Mouse (Mus musculus): ENCODE data around the gene Mixl1. TPM values are rescaled to one million over a fixed set of nuclear protein-coding genes. Genes with fewer than 3 reads are reported as not detected.

Mixl1 gene
- polyA plus RNA-seq (2015; fragmentation: Nextera tagmentation; extraction: Ambion mirVana), result not detected in 2 replicates

GRCm38 (mm10) chr1:180696626-180697352, at the start of gene Mixl1:
Gene Mixl1, minus strand, starts transcription at chr1:180697034.

GRCm38 (mm10) chr1:180725704-180726179, 28.9 kb upstream of the Mixl1 start, which contains the start of gene Acbd3:
Gene Acbd3, plus strand, starts transcription at chr1:180726043.

Other genes starting within 250 kb of the Mixl1 start
- gene Stum, start 213.5 kb downstream of the Mixl1 start, polyA plus RNA-seq (2015; fragmentation: Nextera tagmentation; extraction: Ambion mirVana), result 3.9 TPM in 2 replicates
- 39.0 and 39.3 TPM in 2 replicates for gene Parp1, start 128.1 kb downstream of the Mixl1 start, polyA plus RNA-seq (2015; fragmentation: Nextera tagmentation; extraction: Ambion mirVana)
- gene Lin9, start 55.9 kb downstream of the Mixl1 start, polyA plus RNA-seq (2015; fragmentation: Nextera tagmentation; extraction: Ambion mirVana), result 5.4 and 5.9 TPM in 2 replicates
- 14.0 and 14.7 TPM in 2 replicates for gene Acbd3, start 29.0 kb upstream of the Mixl1 start, polyA plus RNA-seq (2015; fragmentation: Nextera tagmentation; extraction: Ambion mirVana)
- gene H3f3a, start 116.9 kb upstream of the Mixl1 start, polyA plus RNA-seq (2015; fragmentation: Nextera tagmentation; extraction: Ambion mirVana), result 1,105 and 1,454 TPM in 2 replicates
- gene Sde2, start 154.1 kb upstream of the Mixl1 start, polyA plus RNA-seq (2015; fragmentation: Nextera tagmentation; extraction: Ambion mirVana), result 18.8 and 19.7 TPM in 2 replicates
- gene Lefty2, start 196.1 kb upstream of the Mixl1 start, polyA plus RNA-seq (2015; fragmentation: Nextera tagmentation; extraction: Ambion mirVana), result 0.07 TPM in 1 of 2 replicates, not detected in the other
- gene Pycr2, start 207.3 kb upstream of the Mixl1 start, polyA plus RNA-seq (2015; fragmentation: Nextera tagmentation; extraction: Ambion mirVana), result 41.2 and 45.0 TPM in 2 replicates
- gene Lefty1, start 238.0 kb upstream of the Mixl1 start, polyA plus RNA-seq (2015; fragmentation: Nextera tagmentation; extraction: Ambion mirVana), result 0.99 and 3.2 TPM in 2 replicates
- 7.4 and 8.6 TPM in 2 replicates for gene Tmem63a, start 245.3 kb upstream of the Mixl1 start, polyA plus RNA-seq (2015; fragmentation: Nextera tagmentation; extraction: Ambion mirVana)

Measured in skeletal muscle tissue, postnatal 0 days (tissue).